Mouse (Mus musculus): Measurements from ENCODE around the gene Negr1. TPM values are rescaled to one million over a fixed set of nuclear protein-coding genes. Genes with fewer than 3 reads are reported as not detected.

The Negr1 gene
- total and polyA plus RNA-seq, 3 experiments: 0.83 to 9.0 (median 7.8) TPM

- DNase-seq: no peak
Observed at GRCm38 (mm10) chr3:156796061-156796691, 234.6 kb downstream of the Negr1 start.

DNA sequence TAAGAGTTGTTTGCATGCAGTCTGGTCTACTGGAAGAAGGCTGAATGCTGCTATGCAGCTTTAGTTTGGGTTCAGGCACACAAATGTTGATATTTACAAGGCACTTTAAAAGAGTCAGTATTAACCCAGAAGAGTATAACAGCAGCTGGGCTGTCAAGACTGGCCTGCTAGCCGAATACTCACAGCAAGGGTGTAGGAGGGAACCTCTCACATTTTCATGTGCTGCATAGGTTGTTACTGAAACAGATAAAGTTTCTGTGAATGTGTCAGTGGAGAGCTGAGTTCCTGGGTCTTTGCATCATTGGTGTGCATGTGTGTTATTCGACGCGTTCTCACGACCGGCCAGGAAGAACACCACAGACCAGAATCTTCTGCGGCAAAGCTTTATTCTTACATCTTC, 237.6 kb downstream of the Negr1 start:
- no peak for DNase-seq

DNA sequence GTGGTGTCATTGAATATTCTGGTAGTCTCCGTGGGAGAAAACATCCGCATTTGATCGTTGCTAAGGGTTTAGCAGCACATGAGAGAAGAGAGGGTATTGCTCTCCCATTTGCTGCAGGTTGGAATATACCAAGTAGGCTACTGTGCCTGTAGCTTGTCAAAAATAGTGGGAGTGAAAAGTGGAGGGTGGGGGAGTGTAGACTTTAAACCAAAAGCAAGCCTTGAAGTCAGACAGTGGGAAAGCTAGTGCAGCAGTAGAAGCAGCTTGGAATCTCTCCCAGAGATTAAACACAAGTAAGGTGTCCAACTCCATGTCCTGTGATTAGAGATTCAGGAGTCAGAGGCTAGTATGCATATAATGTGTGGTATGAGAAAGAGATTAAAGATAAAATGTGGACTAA, 248.2 kb downstream of the Negr1 start:
- DNase-seq: no peak

- no peak for DNase-seq
Observed at GRCm38 (mm10) chr3:156816938-156817337, 255.3 kb downstream of the Negr1 start.

- no peak for DNase-seq
Observed at GRCm38 (mm10) chr3:156817452-156817851, 255.9 kb downstream of the Negr1 start.

DNA sequence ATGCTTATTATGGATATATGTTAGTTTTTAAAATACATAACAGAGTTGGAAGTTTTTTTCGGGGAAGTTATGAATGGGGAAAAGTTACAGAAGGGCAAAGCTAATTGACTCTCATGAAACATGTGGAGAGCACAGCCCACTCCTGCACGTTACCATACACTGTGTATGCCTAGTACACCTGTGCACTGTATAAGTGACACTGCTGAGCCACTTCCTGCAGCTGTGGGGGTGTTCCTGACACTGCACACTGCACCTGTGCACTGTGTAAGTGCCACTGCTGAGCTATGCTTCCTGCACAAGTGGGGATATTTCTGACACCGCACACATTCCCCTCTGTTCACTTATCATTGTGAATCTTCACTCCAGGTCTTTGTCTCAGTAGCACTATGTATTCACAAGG, 261.4 kb downstream of the Negr1 start:
- DNase-seq: no peak

DNA sequence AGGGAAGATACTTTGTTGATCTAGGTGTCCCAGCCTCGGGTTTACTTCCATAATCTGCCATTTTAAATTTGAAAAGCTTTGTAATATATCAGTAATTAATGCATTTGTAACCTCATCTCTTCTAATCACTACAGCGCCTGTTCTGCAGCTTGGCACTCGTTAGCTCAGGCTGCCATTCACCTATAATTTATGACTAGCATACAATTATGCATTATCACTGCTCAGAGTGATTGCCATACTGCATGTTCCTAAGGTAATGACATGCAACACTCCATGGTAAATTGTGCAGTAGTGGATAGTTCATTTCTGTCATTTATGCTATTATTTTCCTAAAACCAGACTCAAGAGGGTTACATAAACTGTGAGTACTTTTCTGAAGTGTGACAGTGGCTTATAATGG, 272.3 kb downstream of the Negr1 start:
- no peak for DNase-seq

DNA sequence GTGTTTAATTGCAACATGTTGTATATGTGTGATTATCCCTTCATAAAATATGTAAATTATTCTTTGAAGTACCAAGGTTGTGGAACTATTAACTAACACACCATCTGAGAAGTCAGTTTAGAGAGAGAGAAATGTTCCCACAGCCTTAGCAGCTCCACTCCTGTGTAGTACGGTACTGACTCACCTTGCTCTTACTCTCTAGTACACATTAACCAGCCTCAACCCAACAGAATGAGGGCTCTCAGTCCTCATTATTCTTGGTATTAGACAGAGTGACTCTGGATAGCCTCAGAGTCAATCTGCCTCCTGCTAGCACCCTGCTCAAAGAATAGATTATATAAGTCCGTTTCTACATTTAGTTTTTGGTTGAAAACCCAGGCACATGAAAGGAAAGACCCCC, 277.0 kb downstream of the Negr1 start:
- DNase-seq: no peak

GRCm38 (mm10) chr3:156848385-156848784, 286.8 kb downstream of the Negr1 start:
- no peak for DNase-seq

DNA sequence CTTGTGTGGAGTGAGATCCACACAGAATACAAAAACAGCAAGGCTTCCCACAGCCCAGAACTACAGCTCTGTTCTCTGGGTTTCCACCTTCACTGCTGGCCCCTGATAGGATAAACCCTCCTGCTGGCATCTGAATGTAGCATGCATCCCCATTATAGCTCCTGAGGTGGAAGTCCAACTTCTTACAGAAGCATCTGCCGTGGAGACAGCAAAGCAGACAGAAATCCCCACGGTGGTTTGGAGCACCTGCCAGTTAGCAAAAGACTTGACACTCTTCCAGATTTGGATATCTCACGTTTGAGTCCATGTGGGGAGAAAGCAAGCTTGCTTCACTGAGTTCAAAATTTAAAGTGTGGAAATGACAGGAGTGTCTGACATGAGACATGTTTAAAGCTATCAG, 290.3 kb downstream of the Negr1 start:
- DNase-seq: no peak

DNA sequence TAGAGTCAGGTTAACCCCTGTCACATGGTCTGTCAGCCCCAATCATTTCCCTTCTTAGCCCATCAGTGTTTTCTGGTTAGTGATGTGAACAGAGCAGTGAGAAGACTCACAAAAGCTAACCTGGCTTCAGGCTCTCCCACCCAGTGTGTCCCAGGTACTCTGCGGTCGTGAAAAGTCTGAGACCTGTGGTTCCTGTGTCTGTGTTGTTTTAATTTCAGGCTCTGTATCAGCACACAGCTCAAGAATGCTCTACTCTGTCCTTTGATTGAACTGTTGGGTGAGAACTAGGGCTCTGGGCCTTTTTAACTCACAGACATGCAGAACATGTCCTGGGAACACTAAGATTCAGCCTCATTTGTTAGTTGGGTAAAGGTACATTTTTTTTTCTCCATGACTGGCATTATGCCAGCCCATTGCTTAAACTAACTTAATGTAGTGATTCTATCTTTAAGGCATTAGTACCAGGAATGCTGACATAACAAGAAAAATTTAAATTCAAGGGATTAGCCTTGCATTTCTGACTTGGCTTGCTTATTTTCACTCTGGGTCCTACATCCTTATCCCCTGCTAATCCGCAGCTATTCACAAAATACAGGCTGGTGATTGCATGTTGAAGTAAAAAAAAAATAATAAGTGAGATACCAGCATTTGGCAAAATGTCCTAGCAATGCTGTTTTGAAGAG, 308.8 kb downstream of the Negr1 start:
- no peak for DNase-seq

- DNase-seq: no peak
Observed at GRCm38 (mm10) chr3:156870922-156871257, 309.3 kb downstream of the Negr1 start.

DNA sequence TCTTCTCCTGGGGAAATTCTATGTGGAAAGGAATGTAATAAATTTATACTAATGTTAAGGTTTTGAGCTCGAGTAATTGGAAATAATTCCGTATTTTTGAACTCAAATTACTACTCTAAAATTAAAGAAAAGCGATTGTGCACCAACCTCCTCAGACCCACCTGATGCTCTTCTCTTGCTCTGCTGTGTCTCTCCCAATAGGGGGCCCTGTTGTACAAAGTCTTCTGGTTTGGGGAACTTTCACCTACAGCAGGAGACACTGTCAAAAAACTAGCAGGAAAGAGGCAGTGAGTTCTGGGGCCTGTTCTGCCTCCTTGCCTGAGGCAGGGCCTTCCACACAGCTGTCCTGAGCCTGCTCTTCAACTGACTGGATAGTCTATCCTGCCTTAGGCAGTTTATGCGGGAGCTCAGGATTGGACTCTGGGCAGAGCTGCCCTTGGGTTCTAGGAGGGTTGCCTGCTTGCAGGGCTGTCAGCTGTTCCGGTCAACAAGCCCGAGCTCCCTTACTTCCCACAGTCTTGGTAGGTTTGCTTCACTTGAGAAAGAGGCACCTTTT, 310.1 kb downstream of the Negr1 start:
- DNase-seq: no peak

DNA sequence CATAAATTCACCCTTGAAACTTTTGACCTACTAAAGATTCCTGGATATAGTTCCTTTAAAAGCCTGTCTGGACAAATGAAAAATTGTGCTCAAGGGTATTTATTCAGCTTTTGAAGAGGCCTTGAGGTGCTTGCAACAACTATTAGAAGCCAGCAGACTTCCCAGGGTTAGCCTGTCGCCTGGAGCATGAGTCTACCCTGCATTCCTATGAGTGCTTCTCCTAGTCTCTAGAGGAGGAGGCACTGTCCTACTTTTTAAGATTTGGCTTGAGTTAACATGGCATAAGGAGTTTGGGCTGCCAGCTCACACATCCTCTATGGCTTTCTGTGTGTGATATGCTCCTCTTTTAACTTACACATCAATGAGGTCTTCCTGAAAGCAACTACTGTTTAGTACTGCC, 315.0 kb downstream of the Negr1 start:
- DNase-seq: peak; percentile 23

DNA sequence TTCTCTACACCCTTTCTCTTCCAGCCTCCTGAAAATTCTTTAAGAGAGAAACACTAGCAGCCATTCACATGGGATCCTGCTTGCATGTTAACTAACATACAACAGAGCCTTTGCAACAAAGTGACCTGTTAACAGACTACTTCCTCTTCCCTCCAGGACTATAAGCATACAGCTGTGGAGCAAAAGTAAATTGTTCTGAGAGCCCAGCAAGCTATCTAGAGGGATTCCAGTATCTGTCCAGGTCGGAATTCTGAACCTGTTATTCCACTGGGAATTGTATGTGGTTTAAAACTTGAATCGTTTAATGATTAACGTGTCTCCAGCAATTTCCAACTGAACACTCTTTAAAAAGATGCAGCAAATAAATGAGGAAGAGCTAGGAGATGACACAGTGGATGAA, 320.5 kb downstream of the Negr1 start:
- no peak for DNase-seq

- DNase-seq: no peak
Observed at GRCm38 (mm10) chr3:156883873-156884272, 322.3 kb downstream of the Negr1 start.

DNA sequence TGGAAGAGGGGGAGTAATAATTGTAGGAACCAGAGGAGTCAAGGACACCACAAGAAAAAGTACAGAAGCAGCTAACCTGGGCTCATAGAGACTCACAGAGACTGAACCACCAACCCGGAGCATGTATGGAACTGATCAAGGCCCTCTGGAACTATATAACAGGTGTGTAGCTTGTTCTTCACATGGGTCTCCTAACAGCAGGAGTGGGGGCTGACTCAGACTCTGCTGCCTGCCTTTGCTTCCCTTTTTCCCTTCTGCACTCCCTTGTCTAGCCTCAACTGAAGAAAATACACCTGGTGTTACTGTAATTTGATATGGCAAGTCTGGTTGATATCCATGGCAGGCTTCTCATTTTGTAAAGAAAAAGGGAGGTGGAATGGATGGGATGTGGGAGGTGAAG, 324.1 kb downstream of the Negr1 start:
- DNase-seq: no peak

- DNase-seq: no peak
Observed at GRCm38 (mm10) chr3:156886915-156887314, 325.3 kb downstream of the Negr1 start.

GRCm38 (mm10) chr3:156890986-156891385, 329.4 kb downstream of the Negr1 start:
- DNase-seq: no peak

- no peak for DNase-seq
Observed at GRCm38 (mm10) chr3:156895322-156895721, 333.7 kb downstream of the Negr1 start.

- DNase-seq: no peak
Observed at GRCm38 (mm10) chr3:156896106-156896505, 334.5 kb downstream of the Negr1 start.

- DNase-seq: no peak
Observed at GRCm38 (mm10) chr3:156896552-156896951, 335.0 kb downstream of the Negr1 start.

DNA sequence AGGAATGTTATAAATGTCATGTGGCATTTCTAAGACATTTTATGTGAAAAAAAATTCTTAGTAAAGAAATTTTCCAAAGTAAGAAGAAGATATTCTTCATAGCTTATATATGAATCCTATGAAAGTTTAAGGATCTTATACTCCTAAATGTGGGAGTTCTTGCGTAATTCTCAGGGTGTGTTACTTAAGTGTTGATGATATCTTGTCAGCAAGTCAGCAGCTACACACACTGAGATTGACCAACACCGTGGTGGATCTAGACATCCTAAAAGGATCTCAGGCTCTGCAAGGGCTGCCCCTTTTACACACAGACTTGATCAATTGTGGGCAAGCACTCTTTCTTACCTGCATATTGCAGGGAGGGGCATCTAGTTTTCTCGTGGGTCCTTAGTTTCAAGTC, 339.5 kb downstream of the Negr1 start:
- no peak for DNase-seq

Measured in adrenal gland, adult 2 months (tissue).